Mouse (Mus musculus): ENCODE measurements around the gene Sh3bgrl2. TPM values are rescaled to one million over a fixed set of nuclear protein-coding genes. Genes with fewer than 3 reads are reported as not detected.
"Not testable (repeated sequence)": the region's sequence is repeated elsewhere in the genome, so short reads cannot be mapped to it uniquely, and the experiment has no call there.

The Sh3bgrl2 gene
- 11.1 and 11.4 TPM in 2 replicates for polyA plus RNA-seq (2015; fragmentation: Nextera tagmentation; extraction: Ambion mirVana)

DNA sequence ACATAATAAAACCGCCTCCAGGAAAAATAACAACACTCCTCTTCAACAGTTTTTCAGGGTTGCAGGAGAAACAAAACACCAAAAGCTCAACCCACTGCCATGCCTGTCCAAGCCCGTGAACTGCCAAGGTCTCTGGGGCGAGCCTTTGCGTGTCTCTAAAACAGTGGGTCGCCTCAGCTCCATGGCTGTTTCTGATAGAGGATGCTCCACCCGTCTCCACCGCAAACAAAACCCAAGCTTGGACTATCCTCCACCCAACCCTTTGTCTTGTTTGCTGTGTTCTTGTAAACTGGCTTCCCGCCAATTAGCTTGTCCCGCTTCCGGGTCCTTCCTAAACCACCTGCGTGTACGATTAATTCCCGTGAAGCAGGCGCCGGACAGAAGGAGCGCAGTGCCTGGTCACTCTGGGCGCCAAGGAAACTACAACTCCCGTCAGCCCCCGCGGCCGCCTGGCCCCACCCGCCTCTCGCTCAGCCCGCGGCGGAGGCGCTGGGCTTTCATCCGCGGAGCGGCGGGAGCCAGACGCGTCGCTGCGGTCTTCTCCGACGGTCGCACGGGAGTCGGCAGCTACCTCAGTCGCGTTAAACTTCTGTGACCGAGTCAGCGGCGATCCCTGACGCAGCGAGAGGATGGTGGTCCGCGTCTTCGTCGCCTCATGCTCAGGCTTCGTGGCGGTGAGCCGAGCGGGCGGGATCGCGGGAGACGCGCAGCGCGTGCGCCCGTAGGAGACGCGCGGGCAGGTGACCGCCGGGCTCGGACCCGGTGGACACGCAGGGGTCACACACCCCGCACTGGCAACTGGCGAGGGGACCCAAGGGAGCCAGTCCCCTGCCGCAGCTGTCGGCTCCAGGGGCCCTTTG lies at the start of gene Sh3bgrl2:
TSS of gene Sh3bgrl2 (plus strand) at position 498 of the 860 bp plus-strand sequence.
- Histone ChIP-seq H3K4me2 (ENCODE audit: low read depth, low read length) (peak within 1 kb of the TSS; percentile 83), H3K4me1 (ENCODE audit: control insufficient read depth, insufficient read depth, low read length) (0 out of 2 replicates have a peak, but pooled peaks cover 5% of the 10 kb centered on the region), H3K9ac (ENCODE audit: low read length) (peak within 1 kb of the TSS; percentile 78), H3K4me3 (ENCODE audit: low read length) (peak within 1 kb of the TSS; percentile 69), H3K36me3 (ENCODE audit: control insufficient read depth, insufficient read depth) (no peaks in the 10 kb centered on the region), H3K27me3 (ENCODE audit: control insufficient read depth, insufficient read depth, low read length) (no peaks in the 10 kb centered on the region), H3K27ac (ENCODE audit: low read length) (no peak within 1 kb of the TSS), H3K9me3 (replicated peaks; ENCODE audit: control insufficient read depth, low read length) (no peaks in the 10 kb centered on the region)
- 2% methylated on average over 76 of the region's 76 CpGs for WGBS
- peak; percentile 90 for ATAC-seq (replicated peaks; ENCODE audit: extremely low read depth, insufficient read depth, low FRiP score)

DNA sequence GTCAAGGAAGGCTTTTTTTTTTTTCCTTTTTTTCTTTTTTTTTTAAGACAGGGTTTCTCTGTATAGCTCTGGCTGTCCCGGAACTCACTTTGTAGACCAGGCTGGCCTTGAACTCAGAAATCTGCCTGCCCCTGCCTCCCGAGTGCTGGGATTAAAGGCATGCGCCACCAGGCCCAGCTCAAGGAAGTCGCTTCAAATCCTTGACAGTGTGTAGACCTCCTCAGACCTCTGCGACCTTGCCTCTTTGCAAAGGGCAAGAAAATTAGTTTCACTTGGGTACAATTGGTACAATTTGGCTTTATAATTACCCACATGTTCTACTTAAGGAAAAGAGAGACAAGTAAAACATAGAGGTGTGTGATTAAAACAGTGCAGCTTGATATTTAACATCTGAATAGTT lies 29.0 kb upstream of the Sh3bgrl2 start:
- not testable (repeated sequence) for H3K9ac ChIP-seq (ENCODE audit: low read length); H3K27me3 ChIP-seq (ENCODE audit: control insufficient read depth, insufficient read depth, low read length); H3K27ac ChIP-seq (ENCODE audit: low read length); H3K9me3 ChIP-seq (replicated peaks; ENCODE audit: control insufficient read depth, low read length); H3K4me3 ChIP-seq (ENCODE audit: low read length); ATAC-seq (replicated peaks; ENCODE audit: extremely low read depth, insufficient read depth, low FRiP score); H3K4me2 ChIP-seq (ENCODE audit: low read depth, low read length); H3K36me3 ChIP-seq (ENCODE audit: control insufficient read depth, insufficient read depth); H3K4me1 ChIP-seq (ENCODE audit: control insufficient read depth, insufficient read depth, low read length)
- WGBS: 87% methylated on average over 5 of the region's 5 CpGs

DNA sequence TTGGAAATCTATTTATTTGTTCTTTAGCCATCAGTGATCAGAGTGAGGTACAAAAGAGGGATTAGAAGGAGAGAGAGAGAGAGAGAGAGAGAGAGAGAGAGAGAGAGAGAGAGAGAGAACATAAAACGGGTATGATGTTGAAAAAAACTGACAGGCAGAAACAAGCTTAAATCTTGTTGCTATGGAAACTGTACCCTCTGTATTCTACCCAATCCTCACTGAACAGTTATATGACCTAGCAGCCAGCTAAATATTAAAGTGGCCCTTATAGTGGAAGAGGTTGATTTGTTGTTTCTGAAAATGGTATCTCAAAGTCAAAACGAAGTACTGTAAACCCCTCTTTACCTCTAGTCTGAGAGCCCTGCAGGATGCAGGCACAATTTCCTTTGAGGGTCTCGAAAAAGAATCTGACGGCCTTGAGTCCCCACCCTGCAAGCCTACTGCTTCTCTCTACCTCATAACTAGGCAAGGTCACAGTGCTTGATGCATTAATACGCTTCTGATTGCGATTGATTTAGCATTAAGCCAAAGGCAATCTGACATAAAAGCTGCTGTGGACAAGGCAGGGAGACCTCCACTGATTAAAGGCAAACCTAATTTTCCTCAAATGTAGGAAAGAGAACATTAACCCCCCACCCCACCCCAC lies 28.5 kb upstream of the Sh3bgrl2 start:
- H3K4me1 ChIP-seq (ENCODE audit: control insufficient read depth, insufficient read depth, low read length): no peaks in the 10 kb centered on the region

DNA sequence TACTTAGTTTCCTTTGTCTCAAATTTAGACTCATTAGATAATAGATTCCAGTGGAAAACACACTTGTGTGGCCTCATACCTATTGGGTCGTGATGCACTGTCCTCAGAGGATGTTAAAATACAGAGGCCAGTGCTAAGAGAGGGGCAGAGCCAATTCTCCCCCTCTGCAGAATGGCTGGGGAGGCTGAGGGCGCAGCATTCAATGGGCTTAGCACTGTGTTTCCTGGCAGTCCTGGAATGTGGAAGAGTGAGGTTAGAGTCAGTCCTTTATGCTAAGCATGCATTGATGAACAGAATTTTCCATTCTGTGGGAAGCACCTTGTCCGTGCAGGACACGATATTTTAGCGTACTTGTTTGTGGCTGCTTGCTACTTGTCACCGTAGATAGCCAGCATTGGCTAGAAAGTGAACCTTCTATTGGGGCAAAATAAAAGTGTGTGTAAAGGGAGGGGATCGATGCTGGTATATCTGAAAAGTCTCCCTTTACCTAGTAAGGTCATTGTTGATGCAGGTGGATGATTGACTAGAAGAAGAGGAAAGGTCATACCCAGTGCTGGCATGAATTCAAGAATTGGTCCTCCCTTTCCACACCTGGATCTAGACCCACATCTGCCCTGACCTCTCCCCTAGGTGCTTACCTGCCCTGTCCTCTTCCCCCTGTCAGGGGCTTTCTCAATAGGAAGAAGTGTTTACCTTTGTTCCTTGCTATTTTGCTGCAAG lies 20.6 kb upstream of the Sh3bgrl2 start:
- no peaks in the 10 kb centered on the region for H3K4me1 ChIP-seq (ENCODE audit: control insufficient read depth, insufficient read depth, low read length)
- no peak overlapping the region for H3K27ac ChIP-seq (ENCODE audit: low read length)
- WGBS: 63% methylated on average over 7 of the region's 7 CpGs
- H3K36me3 ChIP-seq (ENCODE audit: control insufficient read depth, insufficient read depth): no peaks in the 10 kb centered on the region
- no peak overlapping the region for H3K4me2 ChIP-seq (ENCODE audit: low read depth, low read length)
- no peaks in the 10 kb centered on the region for H3K27me3 ChIP-seq (ENCODE audit: control insufficient read depth, insufficient read depth, low read length)
- no peak overlapping the region for H3K9ac ChIP-seq (ENCODE audit: low read length)
- no peaks in the 10 kb centered on the region for H3K9me3 ChIP-seq (replicated peaks; ENCODE audit: control insufficient read depth, low read length)
- H3K4me3 ChIP-seq (ENCODE audit: low read length): no peak overlapping the region
- ATAC-seq (replicated peaks; ENCODE audit: extremely low read depth, insufficient read depth, low FRiP score): no peak

More for the DNA sequence above, 28.5 kb upstream of the Sh3bgrl2 start:
- H3K9me3 ChIP-seq (replicated peaks; ENCODE audit: control insufficient read depth, low read length): 0 out of 2 replicates have a peak, but pooled peaks cover 2% of the 10 kb centered on the region
- ATAC-seq (replicated peaks; ENCODE audit: extremely low read depth, insufficient read depth, low FRiP score): no peak
- no peaks in the 10 kb centered on the region for H3K36me3 ChIP-seq (ENCODE audit: control insufficient read depth, insufficient read depth)
- H3K4me3 ChIP-seq (ENCODE audit: low read length): no peak overlapping the region
- WGBS: 83% methylated on average over 6 of the region's 6 CpGs
- H3K9ac ChIP-seq (ENCODE audit: low read length): no peak overlapping the region
- no peaks in the 10 kb centered on the region for H3K27me3 ChIP-seq (ENCODE audit: control insufficient read depth, insufficient read depth, low read length)
- no peak overlapping the region for H3K27ac ChIP-seq (ENCODE audit: low read length)
- no peak overlapping the region for H3K4me2 ChIP-seq (ENCODE audit: low read depth, low read length)

DNA sequence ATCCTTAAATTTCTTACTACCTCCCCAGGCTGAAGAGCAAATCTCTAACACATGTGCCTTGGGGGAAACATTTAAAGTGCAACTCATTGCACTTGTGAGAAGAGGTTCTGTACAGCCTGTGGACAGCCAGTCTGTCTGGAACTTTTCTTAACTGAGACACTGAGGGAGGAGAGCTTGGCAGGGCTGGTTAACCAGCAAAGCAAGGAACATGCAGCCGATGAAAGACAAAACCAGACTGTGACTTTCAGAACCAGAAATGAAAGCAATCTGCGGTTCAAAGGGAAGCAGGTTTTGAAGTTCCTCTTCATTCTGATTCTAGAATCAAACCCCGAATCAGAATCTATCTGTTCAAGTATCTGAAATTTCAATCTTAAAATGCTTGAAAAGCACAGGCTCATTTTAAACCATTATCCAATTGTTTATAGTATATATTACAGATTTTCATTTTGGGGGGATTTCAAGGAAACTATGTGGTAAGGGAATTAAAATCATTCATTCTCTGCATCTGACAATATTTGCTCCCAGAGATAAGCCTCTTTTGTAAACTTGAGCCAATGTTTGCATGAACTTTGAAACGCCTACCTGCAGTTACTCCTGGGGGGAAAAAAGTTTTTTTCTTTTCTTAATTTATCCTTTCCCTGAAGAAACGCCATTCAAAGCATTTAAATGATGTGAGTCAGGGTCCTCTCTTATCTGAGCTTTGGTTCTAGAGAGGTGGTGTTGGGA lies 14.9 kb upstream of the Sh3bgrl2 start:
- Histone ChIP-seq H3K4me2 (ENCODE audit: low read depth, low read length) (no peak overlapping the region), H3K27me3 (ENCODE audit: control insufficient read depth, insufficient read depth, low read length) (no peaks in the 10 kb centered on the region), H3K4me3 (ENCODE audit: low read length) (no peak overlapping the region), H3K4me1 (ENCODE audit: control insufficient read depth, insufficient read depth, low read length) (peaks cover 5% of the 10 kb centered on the region), H3K9ac (ENCODE audit: low read length) (no peak overlapping the region), H3K36me3 (ENCODE audit: control insufficient read depth, insufficient read depth) (no peaks in the 10 kb centered on the region), H3K9me3 (replicated peaks; ENCODE audit: control insufficient read depth, low read length) (no peaks in the 10 kb centered on the region), H3K27ac (ENCODE audit: low read length) (no peak overlapping the region)
- no peak for ATAC-seq (replicated peaks; ENCODE audit: extremely low read depth, insufficient read depth, low FRiP score)
- 64% methylated on average over 5 of the region's 5 CpGs for WGBS

DNA sequence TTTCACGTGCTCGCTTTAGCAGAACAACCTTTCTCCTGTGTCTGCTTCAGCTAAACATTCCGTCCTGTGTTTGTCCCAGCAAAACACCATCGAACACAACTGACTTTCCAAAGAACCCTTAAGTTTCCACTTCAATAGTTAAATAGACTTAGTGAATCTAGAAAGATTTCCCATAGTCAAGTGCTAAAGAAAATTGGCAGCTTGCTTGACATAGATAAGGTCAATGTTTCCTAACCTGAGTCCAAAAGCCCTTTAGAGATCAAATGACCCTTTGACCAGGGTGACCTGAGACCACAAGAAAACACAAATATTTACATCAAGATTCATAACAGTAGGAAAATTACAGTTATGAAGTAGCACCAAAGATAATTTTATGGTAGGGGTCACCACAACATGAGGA lies 11.2 kb upstream of the Sh3bgrl2 start:
- Histone ChIP-seq H3K9me3 (replicated peaks; ENCODE audit: control insufficient read depth, low read length) (no peaks in the 10 kb centered on the region), H3K4me1 (ENCODE audit: control insufficient read depth, insufficient read depth, low read length) (peaks cover 17% of the 10 kb centered on the region), H3K4me3 (ENCODE audit: low read length) (no peak overlapping the region), H3K4me2 (ENCODE audit: low read depth, low read length) (no peak overlapping the region), H3K27me3 (ENCODE audit: control insufficient read depth, insufficient read depth, low read length) (no peaks in the 10 kb centered on the region), H3K36me3 (ENCODE audit: control insufficient read depth, insufficient read depth) (no peaks in the 10 kb centered on the region), H3K27ac (ENCODE audit: low read length) (no peak overlapping the region), H3K9ac (ENCODE audit: low read length) (no peak overlapping the region)
- ATAC-seq (replicated peaks; ENCODE audit: extremely low read depth, insufficient read depth, low FRiP score): no peak
- 84% methylated on average over 4 of the region's 4 CpGs for WGBS

DNA sequence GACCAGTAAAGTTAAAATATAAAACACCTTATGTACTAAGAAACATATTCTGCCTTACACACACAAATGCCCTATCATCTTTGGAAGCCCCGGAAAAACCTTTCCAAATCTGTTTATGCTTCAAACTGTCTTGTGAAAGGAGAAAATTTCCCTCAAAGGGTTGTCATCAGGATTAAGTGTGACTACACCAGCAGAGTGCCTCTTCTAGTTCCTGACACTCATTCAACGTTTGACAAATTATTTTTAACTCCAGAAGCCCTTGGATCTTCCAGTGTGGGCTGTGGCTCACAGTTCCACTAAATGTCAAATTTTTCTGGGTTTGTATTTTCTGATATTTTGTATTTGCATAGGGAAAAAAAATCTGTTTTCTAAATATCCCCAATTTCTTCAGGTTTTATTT lies 10.6 kb upstream of the Sh3bgrl2 start:
- 11% methylated on average over 2 of the region's 2 CpGs for WGBS
- Histone ChIP-seq H3K27me3 (ENCODE audit: control insufficient read depth, insufficient read depth, low read length) (no peaks in the 10 kb centered on the region), H3K36me3 (ENCODE audit: control insufficient read depth, insufficient read depth) (no peaks in the 10 kb centered on the region), H3K9me3 (replicated peaks; ENCODE audit: control insufficient read depth, low read length) (no peaks in the 10 kb centered on the region), H3K4me2 (ENCODE audit: low read depth, low read length) (no peak overlapping the region), H3K27ac (ENCODE audit: low read length) (peak overlapping the region; percentile 46), H3K4me1 (ENCODE audit: control insufficient read depth, insufficient read depth, low read length) (peaks cover 17% of the 10 kb centered on the region), H3K9ac (ENCODE audit: low read length) (no peak overlapping the region), H3K4me3 (ENCODE audit: low read length) (no peak overlapping the region)
- no peak for ATAC-seq (replicated peaks; ENCODE audit: extremely low read depth, insufficient read depth, low FRiP score)

DNA sequence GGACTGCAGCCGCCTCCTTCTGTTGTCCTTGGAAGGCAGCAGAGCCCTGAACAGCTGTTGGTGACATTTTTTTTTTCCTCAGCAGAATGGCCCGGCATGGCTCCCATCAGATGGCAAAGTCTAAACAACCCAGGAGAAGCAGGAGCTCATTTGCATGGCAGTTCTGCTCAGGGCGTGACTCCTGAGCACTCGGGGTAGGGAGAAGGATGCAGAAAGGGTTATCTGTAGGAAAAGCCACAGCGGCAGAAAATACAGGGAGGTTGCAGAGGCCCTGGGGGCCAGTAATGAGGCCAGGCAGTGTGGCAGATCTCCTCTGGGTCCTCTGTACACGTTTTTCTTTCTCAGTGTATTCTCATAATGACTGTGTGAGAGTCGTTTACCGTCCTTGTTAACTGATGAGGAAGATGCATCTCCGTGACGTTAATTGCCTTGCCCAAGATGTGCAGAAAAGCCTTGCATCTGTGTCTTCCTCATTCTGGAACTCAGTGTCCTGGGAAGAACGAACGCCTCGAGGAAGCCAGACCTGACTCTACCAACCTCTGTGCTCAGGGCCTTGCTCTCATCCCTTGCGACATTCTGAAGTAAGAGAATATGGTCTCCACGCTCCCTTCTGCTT lies 10.1 kb upstream of the Sh3bgrl2 start:
- H3K4me2 ChIP-seq (ENCODE audit: low read depth, low read length): no peak overlapping the region
- H3K27me3 ChIP-seq (ENCODE audit: control insufficient read depth, insufficient read depth, low read length): no peaks in the 10 kb centered on the region
- no peaks in the 10 kb centered on the region for H3K36me3 ChIP-seq (ENCODE audit: control insufficient read depth, insufficient read depth)
- 45% methylated on average over 15 of the region's 15 CpGs for WGBS
- no peak overlapping the region for H3K4me3 ChIP-seq (ENCODE audit: low read length)
- H3K27ac ChIP-seq (ENCODE audit: low read length): peak overlapping the region; percentile 30; the same call in 1 of the 2 replicates
- no peak; the same call in 1 of the 2 replicates for ATAC-seq (replicated peaks; ENCODE audit: extremely low read depth, insufficient read depth, low FRiP score)
- H3K9me3 ChIP-seq (replicated peaks; ENCODE audit: control insufficient read depth, low read length): no peaks in the 10 kb centered on the region
- no peak overlapping the region for H3K9ac ChIP-seq (ENCODE audit: low read length)
- peaks cover 17% of the 10 kb centered on the region for H3K4me1 ChIP-seq (ENCODE audit: control insufficient read depth, insufficient read depth, low read length)
